Mouse (Mus musculus): ENCODE measurements around the gene Olfr181. TPM values are rescaled to one million over a fixed set of nuclear protein-coding genes. Genes with fewer than 3 reads are reported as not detected.

Gene Olfr181
- total and polyA plus RNA-seq, 3 experiments: 0.12 TPM; not detected in 2

GRCm38 (mm10) chr16:58891963-58892362 is 36.6 kb downstream of the Olfr181 start, which contains the start of gene Olfr178:
Gene Olfr178 (minus strand): TSS chr16:58892063.
- Histone ChIP-seq H3K4me1 (ENCODE audit: control insufficient read depth in 1 of 2, insufficient read depth in 2 of 2, low read length in 2 of 2) (no peaks in the 10 kb centered on the region), H3K27me3 (ENCODE audit: control insufficient read depth in 1 of 2, insufficient read depth in 2 of 2, low read length in 2 of 2) (no peaks in the 10 kb centered on the region), H3K27ac (ENCODE audit: control insufficient read depth, low read depth, low read length) (no peak within 1 kb of the TSS), H3K36me3 (ENCODE audit: control insufficient read depth in 1 of 2, insufficient read depth in 2 of 2, low read length in 2 of 2) (peaks cover 0 to 6% of the 10 kb centered on the region in 2 experiments; a peak in 3 of 4 replicates), H3K9ac (ENCODE audit: control insufficient read depth, low read depth, low read length, poor library complexity, severe bottlenecking) (no peak within 1 kb of the TSS), H3K9me3 (replicated peaks; ENCODE audit: insufficient read depth, low read length) (no peaks in the 10 kb centered on the region), H3K79me2 (ENCODE audit: control insufficient read depth, insufficient read depth, low read length, poor library complexity) (no peaks in the 10 kb centered on the region), H3K4me3 (ENCODE audit: control insufficient read depth in 1 of 2, insufficient read depth in 1 of 2, low read depth in 2 of 2, low read length in 2 of 2) (no peak within 1 kb of the TSS)
- no peak for DNase-seq (ENCODE audit: low read depth, low spot score)
- TF ChIP-seq RAD21 (IDR thresholded peaks at IDR 0.05; ENCODE audit: low read depth, low read length): no peak
- TF ChIP-seq MAFK (IDR thresholded peaks at IDR 0.05; ENCODE audit: borderline replicate concordance, low read depth, low read length): no peak
- no peak for TF ChIP-seq BHLHE40 (IDR thresholded peaks at IDR 0.05; ENCODE audit: borderline replicate concordance, low read depth, low read length)
- TF ChIP-seq USF2 (IDR thresholded peaks at IDR 0.05; ENCODE audit: borderline replicate concordance in 1 of 2, insufficient read depth in 1 of 2, low read depth in 1 of 2, low read length in 2 of 2): no peak
- TF ChIP-seq ETS1 (IDR thresholded peaks at IDR 0.05; ENCODE audit: low read depth, low read length): no peak
- no peak for TF ChIP-seq MYB (IDR thresholded peaks at IDR 0.05; ENCODE audit: low read depth, low read length)
- no peak for TF ChIP-seq ELF1 (IDR thresholded peaks at IDR 0.05; ENCODE audit: low read depth, low read length)
- TF ChIP-seq NRF1 (IDR thresholded peaks at IDR 0.05; ENCODE audit: insufficient read depth, low read depth, low read length, poor library complexity, severe bottlenecking): no peak
- TF ChIP-seq HCFC1 (IDR thresholded peaks at IDR 0.05; ENCODE audit: low read depth, low read length): no peak
- TF ChIP-seq ZMIZ1 (IDR thresholded peaks at IDR 0.05; ENCODE audit: low read depth, low read length): no peak
- no peak for TF ChIP-seq ZC3H11A (IDR thresholded peaks at IDR 0.05; ENCODE audit: low read depth, low read length)
- TF ChIP-seq JUND (IDR thresholded peaks at IDR 0.05; ENCODE audit: low read depth, low read length): no peak
- TF ChIP-seq GABPA (IDR thresholded peaks at IDR 0.05; ENCODE audit: low read depth, low read length): no peak
- no peak for TF ChIP-seq TCF12 (IDR thresholded peaks at IDR 0.05; ENCODE audit: low read depth, low read length)
- no peak for TF ChIP-seq EP300 (IDR thresholded peaks at IDR 0.05; ENCODE audit: low read depth in 1 of 2, low read length in 2 of 2)

- H3K36me3 ChIP-seq (ENCODE audit: control insufficient read depth in 1 of 2, insufficient read depth in 2 of 2, low read length in 2 of 2): no peaks in the 10 kb centered on the region; a peak in 2 of 4 replicates
- no peak overlapping the region for H3K27ac ChIP-seq (ENCODE audit: control insufficient read depth, low read depth, low read length)
- H3K79me2 ChIP-seq (ENCODE audit: control insufficient read depth, insufficient read depth, low read length, poor library complexity): no peaks in the 10 kb centered on the region
- H3K4me3 ChIP-seq (ENCODE audit: control insufficient read depth in 1 of 2, insufficient read depth in 1 of 2, low read depth in 2 of 2, low read length in 2 of 2): no peak overlapping the region
- TF ChIP-seq RAD21 (IDR thresholded peaks at IDR 0.05; ENCODE audit: low read depth, low read length) (no peak), SMC3 (IDR thresholded peaks at IDR 0.05; ENCODE audit: low read depth, low read length) (no peak), ZMIZ1 (IDR thresholded peaks at IDR 0.05; ENCODE audit: low read depth, low read length) (no peak), RCOR1 (IDR thresholded peaks at IDR 0.05; ENCODE audit: low read depth, low read length) (no peak), TCF12 (IDR thresholded peaks at IDR 0.05; ENCODE audit: low read depth, low read length) (no peak), NRF1 (IDR thresholded peaks at IDR 0.05; ENCODE audit: insufficient read depth, low read depth, low read length, poor library complexity, severe bottlenecking) (no peak), BHLHE40 (IDR thresholded peaks at IDR 0.05; ENCODE audit: borderline replicate concordance, low read depth, low read length) (no peak), MYC (IDR thresholded peaks at IDR 0.05; ENCODE audit: low read depth, low read length) (no peak), HCFC1 (IDR thresholded peaks at IDR 0.05; ENCODE audit: low read depth, low read length) (no peak), ZKSCAN1 (IDR thresholded peaks at IDR 0.05; ENCODE audit: low read depth, low read length) (no peak), ETS1 (IDR thresholded peaks at IDR 0.05; ENCODE audit: low read depth, low read length) (no peak), MAZ (IDR thresholded peaks at IDR 0.05; ENCODE audit: low read depth, low read length) (no peak), EP300 (IDR thresholded peaks at IDR 0.05; ENCODE audit: low read depth in 1 of 2, low read length in 2 of 2) (no peak)
- no peaks in the 10 kb centered on the region for H3K9me3 ChIP-seq (replicated peaks; ENCODE audit: insufficient read depth, low read length)
- H3K27me3 ChIP-seq (ENCODE audit: control insufficient read depth in 1 of 2, insufficient read depth in 2 of 2, low read length in 2 of 2): no peaks in the 10 kb centered on the region
- H3K4me1 ChIP-seq (ENCODE audit: control insufficient read depth in 1 of 2, insufficient read depth in 2 of 2, low read length in 2 of 2): no peaks in the 10 kb centered on the region
- no peak for DNase-seq (ENCODE audit: low read depth, low spot score)
- H3K9ac ChIP-seq (ENCODE audit: control insufficient read depth, low read depth, low read length, poor library complexity, severe bottlenecking): no peak overlapping the region
Observed at GRCm38 (mm10) chr16:58884416-58884815, 44.1 kb downstream of the Olfr181 start.
